8 mouse cellular contexts compared by ENCODE assay signal in genomic region chr1:69785129-69785528, GRCm38 (mm10). TPM values are rescaled to one million over a fixed set of nuclear protein-coding genes. Genes with fewer than 3 reads are reported as not detected.
A peak's percentile ranks its signal among the peaks of the same experiment; 100 is the strongest.
DNase-seq lines count a peak whose midpoint lies in the region; ATAC-seq lines count a peak whose summit lies in the region.
"Had no signal": no experiment of that assay in that cellular context is flagged by ENCODE, and none has a peak within 500 bp of the region (broad histone marks: within the 10 kb centered on the region; RNA-seq: fewer than 3 reads in every experiment).

No protein-coding gene starts in this region.

- H3K9me3 ChIP-seq in kidney, embryonic 16.5 days (ENCODE audit: low read length), result no peaks in the 10 kb centered on the region

- WGBS in kidney, embryonic 16.5 days, result 6% methylated on average over 6 of the region's 6 CpGs

- DNase-seq in kidney, adult 8-10 months, result peak; percentile 14 to 15
- DNase-seq in CD8-positive naive resting alpha-beta T cell, adult 2 months (ENCODE audit: low read depth in 2 of 2, low spot score in 2 of 2), result peak; percentile 18 to 56
- DNase-seq in MN1 (ENCODE audit: low spot score), result peak; percentile 58
- DNase-seq in embryo, embryonic 11 days, result peak; percentile 66
- DNase-seq in left cerebral cortex, postnatal 4 days, result peak; percentile 56
- peak; percentile 41 for DNase-seq in splenic B cell, adult 2 months (ENCODE audit: low read depth, low spot score)

- H3K27ac ChIP-seq in kidney, embryonic 16.5 days (ENCODE audit: low read length), result no peak overlapping the region

- no peaks in the 10 kb centered on the region for H3K36me3 ChIP-seq in kidney, embryonic 16.5 days (ENCODE audit: insufficient read depth, low read length)
- no peaks in the 10 kb centered on the region for H3K36me3 ChIP-seq in splenic B cell, adult 2 months (ENCODE audit: control insufficient read depth, insufficient read depth, low read length, poor library complexity, severe bottlenecking)

- no peak overlapping the region for H3K9ac ChIP-seq in kidney, embryonic 16.5 days (replicated peaks; ENCODE audit: low read length)

- intact Hi-C loops in left cerebral cortex, postnatal 4 days (cut with DNase I), result no loop called here

- H3K4me1 ChIP-seq in kidney, embryonic 16.5 days (ENCODE audit: insufficient read depth, low read length), result no peaks in the 10 kb centered on the region

- H3K27me3 ChIP-seq in kidney, embryonic 16.5 days (ENCODE audit: insufficient read depth, low read length), result no peaks in the 10 kb centered on the region; the same call in 1 of the 2 replicates
- no peaks in the 10 kb centered on the region for H3K27me3 ChIP-seq in splenic B cell, adult 2 months (ENCODE audit: control insufficient read depth, insufficient read depth, low read length, poor library complexity, severe bottlenecking)

- H3K4me3 ChIP-seq in kidney, embryonic 16.5 days (ENCODE audit: low read length), result no peak overlapping the region

- ATAC-seq in kidney, embryonic 16.5 days (ENCODE audit: low FRiP score, low TSS enrichment), result no peak

- no peak overlapping the region for H3K4me2 ChIP-seq in kidney, embryonic 16.5 days (replicated peaks; ENCODE audit: low read depth, low read length)

RNA-seq across cellular contexts. Expression of gene Spag16, which starts 41.6 kb away (rescaled TPM):
- polyA plus RNA-seq in kidney, embryonic 16.5 days (2015; fragmentation: Nextera tagmentation; extraction: Ambion mirVana), result 0.60 and 0.76 TPM in 2 replicates
- 1 to 10 TPM; 1.1 to 1.4 TPM for total RNA-seq in left cerebral cortex, postnatal 4 days (2021)
- polyA plus RNA-seq: liver, embryonic 16.5 days had no signal

Comparison
In these comparisons a context has a peak if more than half of its experiments do, and no peak if none do; other contexts are left out.
1. DNase-seq: peak in every context shown above with its lines; median percentile 66 in embryo, embryonic 11 days; 58 in MN1; 56 in left cerebral cortex, postnatal 4 days; 41 in splenic B cell, adult 2 months; 37 in CD8-positive naive resting alpha-beta T cell, adult 2 months; 14 in kidney, adult 8-10 months.